Mouse (Mus musculus) ES-CJ7 (cell line): ENCODE measurements at regions not wholly inside any gene's neighbourhood (a gene's known extent, or its start where the extent isn't known, plus 50 kb on each side); places are given as distances from the start of the nearest gene placed in this dataset.

Source experiments
- DNase-seq: peaks from one replicate; pipeline ENCODE4 v3.0.0; 2011; ENCODE audit warnings: low read depth, low spot score

DNA sequence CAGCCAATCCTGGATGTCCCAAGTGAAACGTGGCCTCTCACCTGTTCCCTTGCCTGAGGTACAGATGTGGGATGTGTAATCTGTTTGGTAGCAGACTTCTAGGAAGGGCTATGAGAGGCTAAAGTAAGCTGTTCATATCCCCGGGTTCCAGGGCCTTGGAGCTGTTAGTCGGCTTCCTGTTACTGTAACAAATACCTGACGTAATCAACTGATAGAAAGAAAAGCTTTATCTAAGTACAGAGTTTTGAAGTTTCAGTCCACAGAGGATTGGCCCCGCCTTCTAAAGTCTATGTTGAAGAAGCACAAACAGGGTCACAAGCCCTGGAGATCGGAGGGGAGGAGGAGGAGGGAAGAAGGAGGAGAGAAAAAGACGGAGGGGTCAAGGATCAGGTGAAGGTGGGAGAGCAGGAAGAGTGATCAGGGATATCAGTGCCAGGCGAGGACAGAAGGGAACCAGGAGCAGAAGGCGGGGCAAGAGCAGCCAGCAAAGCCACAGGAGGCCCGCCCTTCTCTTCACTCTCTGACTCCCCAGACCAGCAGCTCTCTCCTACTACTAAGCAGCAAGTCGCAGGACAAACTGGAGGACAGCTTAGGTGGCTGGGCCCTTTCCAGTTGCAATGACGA is 276.5 kb upstream of the Cdyl start:
- DNase-seq = no peak

DNA sequence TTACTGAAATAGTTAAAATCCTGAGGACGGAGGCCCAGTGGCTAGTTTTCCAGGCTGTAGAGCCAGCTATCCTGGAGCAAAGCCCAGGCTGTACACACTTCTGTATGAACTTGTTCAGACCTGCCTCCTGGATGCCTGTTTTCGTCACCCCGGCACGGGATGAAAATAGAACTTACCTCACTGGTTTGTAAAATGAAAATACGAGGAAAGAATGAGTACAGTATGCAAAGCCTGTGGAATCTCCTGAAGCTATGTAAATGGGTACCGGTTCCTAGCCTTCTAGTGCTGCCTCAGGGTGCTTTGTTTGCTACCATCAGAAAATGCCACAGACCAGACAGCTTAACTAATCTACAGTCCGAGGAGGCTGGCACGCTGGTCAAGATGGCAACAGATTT is 276.0 kb upstream of the Cdyl start:
- DNase-seq = no peak

DNA sequence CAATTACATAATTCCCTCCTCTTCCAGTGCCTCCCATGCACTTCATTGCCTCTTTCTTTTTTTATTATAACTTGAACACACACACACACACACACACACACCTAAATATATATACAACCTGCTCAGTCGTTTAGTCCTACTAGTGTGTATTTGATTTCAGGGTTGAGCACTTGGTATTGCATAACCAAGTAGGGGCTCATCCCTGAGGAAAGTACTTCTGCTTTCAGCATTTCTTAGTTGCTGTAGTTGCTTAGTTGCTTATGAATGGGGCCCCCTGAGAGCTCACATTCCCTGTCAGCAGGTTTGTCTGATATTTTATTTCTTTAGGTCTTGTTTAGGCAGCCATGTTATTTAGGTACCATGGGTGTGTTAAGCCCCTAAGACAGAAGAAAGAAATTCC is 271.3 kb upstream of the Cdyl start:
- no peak for DNase-seq

DNA sequence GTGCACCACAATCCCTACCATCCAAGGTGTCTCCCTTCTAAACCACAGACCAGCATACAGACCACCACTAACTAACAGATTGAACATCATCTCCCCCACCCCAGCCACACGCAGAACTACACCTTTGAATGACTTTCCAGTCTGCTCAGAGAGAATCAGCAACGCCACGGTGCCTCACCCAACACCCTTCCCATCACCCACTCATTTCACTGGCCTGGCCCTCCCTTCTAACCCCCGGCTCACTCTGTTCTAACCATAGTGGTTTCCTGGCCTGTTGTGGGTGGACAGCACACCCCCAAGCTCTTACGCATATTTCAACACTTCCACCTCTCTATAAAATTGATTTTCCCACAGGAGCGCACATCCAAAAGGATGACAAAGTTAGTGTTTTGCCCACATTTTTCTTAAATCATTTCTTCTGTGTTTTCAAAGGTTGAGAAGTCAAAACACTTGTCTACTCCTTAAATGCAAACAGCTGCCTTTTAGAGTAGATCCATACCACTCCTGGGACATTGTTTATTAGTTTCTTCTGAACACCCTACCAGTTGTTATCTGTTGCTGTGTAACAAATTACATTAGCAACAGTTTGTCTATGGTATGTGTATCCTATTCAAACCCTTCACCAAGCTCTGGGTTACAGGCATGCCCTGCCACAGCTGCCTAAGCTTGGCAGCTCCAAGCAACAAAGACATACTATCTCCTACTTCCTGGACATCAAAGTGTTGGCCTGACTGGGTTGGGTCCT is 269.7 kb upstream of the Cdyl start:
- no peak for DNase-seq

DNA sequence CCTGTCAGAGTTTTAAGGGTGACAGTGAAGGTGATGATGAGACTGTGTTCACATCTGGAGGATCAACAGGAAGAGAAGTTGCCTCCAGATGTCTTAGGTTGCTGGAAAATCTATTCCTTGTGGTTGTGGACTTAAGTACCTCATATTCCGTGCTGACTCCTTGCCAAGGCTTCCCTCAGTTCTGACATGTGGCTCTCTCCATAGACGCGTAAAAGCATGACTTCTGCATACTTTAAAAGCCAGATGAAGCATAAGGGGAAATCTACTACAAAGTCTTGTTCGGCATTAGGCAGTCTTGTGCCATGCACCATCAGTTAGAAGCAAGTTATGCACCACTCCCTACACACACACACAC is 269.1 kb upstream of the Cdyl start:
- DNase-seq = no peak

DNA sequence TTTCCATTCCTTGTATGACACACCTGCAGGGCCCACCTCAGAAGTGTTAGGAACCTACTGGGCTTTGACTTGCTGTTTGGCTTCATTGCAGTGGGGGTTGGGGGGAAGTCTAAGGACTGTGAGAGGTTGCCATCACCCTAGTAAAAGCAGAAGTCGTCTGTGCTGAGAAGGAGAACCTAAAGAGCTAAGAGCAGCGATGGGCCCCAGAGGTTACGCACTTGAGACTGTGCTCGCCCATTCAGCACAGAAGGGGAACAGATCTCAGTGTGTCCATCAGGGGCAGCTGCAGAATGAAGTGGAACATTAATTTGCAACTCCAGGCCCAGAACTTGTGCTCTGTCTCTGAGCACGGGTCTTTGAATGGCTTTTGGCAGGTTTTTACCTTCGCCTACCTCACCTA is 267.5 kb upstream of the Cdyl start:
- no peak for DNase-seq

DNA sequence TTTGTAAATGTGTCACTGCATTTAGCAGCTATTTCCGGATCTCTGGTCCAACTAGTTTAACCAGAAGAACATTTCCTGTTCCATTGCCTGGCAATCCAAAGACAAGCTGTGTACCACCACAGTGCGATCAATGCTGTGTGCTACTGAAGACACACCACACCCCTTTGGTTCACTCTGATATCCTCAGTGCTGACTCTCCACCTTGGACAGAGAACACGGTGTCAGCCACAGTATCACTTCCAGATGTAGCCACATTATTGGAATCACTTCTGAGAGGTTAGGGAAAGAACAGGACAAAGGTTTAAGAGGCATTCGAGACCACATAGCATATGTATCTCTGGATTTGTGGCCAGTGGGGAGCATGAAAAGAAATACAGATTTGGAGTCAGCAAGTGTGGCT is 264.4 kb upstream of the Cdyl start:
- DNase-seq = peak; percentile 5

DNA sequence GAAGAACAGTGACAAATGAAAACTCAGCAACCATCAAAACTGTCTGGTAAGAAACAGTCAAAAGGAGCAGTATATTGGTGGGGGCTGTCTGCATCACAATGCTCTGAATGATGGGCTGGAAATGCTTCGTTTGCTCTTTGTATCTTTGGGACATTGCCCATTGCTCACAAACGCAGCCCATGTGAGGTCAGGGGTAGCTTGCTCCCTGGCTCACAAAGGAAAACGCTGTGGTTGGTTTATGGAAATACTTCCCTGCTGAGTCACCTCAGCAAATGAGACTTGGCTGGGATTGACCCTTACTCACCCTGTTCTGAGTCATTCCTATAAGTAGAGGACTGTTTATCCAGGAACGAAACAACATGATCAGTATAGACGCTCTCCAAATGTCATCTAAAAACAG is 264.0 kb upstream of the Cdyl start:
- DNase-seq = peak; percentile 27

DNA sequence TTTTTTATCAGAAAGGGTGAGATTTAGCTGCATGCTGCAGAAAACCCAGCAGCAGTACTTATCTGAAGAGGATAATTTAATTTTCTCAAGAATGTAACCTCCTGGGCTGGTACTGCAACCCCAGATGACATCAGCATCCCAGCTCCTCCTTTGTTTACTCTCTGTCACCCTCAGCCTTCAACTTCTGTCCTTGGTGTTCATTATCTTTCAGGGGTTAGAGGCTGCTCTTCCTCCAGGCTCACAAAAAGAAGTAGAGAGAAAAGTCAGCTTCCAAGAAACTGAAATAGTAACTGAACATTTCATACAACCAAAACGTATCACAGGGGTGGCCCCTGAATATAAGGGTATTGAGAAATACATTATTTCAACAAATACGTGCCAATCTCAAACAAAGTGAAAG is 262.5 kb upstream of the Cdyl start:
- DNase-seq = no peak

DNA sequence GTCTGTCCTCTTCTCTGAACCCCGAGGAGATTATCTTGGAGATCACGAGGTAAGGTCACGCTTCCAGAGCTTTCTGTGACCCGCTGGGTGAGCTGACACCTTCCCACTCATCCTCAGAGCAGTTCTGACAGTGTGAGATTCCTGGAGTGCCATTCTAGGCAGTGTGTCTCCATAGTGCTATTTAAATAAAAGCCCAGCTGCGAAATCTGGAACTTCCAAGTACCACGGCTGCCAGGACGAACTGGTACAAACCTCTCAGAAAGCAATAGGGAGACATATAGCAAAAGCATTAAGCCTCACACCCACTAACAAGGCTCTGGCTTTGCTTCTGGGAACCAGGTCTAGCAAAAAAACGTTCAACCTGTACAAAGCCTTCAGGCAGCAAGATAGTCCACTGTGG is 261.4 kb upstream of the Cdyl start:
- no peak for DNase-seq

DNA sequence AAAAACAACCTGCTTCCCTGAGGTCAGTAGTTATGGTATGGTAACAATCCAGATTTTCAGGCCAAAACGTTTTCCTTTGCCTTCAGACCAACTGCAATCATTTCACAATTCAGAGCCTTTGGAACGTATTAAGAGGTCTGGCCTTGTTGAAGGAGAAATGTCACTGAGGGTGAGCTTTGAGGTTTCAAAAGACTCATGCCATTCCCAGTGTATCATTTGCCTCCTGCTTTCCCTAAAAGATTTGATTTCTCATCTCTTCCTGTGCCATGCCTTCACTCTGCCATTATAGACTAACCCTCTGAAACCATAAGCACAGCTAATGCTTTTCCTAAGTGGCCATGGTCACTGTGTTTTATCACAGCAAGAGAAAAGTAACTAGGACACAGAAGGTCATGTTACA is 256.8 kb upstream of the Cdyl start:
- no peak for DNase-seq

DNA sequence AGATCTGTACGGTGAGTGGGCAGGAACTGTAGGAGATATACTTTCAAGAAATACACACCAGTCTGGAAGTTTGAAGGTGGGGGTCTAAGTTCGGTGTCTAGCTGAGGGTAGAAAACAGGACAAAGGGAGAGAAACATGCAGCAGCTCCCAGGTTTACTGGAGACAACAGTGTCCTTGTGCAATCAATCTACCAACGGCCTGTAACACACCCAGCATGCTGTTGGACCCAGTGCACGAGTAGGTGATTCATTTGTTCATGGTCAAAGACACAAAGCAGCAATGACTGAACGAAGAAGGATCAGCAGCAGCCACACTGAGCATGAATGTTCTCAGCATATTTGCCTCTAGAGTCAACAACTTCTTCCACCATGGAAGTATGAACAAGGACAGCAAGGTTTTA is 255.2 kb upstream of the Cdyl start:
- DNase-seq = no peak

DNA sequence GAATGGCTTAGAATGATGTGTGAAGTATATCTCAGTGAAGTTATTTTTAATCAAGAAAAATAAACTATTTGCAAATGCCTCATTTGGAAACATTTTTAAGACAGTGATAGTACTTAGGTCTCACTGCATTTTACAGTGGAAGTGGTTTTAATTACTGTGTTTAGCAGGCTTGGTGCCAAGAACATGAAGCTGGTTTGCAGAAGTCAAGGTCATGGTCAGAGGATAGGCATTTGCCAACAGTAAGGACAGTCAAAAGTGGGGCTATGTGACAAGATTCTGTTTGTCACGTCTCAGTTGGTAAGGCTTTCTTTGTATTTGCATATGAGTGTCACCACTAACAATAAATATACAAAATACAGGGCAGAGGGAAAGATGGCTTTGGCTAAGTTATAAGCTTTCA is 254.2 kb upstream of the Cdyl start:
- no peak for DNase-seq

DNA sequence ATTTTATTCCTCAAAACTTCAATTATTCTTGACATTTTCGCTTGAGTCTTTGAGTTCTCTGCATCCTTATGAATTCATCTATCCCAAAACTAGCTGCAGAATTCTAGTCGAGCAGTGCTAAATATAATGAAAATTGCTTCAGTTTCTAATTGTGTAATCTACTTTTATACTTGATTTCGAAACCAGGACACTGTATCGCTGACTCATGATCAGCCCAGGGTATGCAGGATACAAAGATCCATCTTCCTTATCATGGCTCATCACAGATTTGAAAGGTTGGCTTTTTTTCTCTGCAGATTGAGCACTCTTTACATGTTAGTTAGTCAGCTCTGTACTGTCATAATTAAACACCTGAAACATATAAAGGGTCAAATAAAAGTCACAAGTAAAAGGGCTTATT is 242.1 kb upstream of the Cdyl start:
- no peak for DNase-seq

DNA sequence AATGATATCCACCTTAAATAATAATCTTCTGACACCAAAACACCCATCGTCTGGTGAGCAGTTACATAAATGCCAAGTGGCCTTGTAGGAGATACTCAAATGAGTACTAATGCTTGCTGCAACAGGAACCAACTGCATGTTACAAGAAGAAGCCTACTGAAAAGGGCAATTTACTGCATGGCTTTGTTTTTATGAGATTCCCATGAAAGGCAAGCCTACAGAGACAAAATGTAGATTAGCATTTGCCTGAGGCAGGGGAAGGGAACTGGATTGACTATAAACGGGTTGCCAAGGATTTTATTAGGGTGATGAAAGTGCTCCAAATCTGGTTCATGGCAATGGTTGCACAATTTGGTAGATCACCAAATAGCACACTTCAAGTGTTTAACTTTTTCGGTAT is 239.6 kb upstream of the Cdyl start:
- DNase-seq = no peak

DNA sequence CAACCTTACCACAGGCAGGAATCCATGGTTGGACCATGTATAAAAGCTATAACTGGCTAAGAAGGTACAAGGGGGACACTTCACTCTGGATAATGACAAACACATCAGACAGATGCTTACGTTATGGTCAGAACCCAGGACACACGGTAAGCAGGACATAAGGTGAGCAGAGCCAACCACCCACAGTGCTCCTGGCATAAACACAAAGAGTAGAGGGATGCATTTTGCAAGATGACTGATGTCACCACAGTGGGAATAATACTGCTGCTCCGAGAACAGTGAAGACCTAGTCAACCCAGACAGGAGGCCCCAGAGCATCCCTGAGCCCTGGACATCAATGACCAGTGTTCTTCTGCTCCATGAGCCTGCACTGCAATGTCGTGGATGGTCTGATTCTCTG is 233.6 kb upstream of the Cdyl start:
- no peak for DNase-seq

DNA sequence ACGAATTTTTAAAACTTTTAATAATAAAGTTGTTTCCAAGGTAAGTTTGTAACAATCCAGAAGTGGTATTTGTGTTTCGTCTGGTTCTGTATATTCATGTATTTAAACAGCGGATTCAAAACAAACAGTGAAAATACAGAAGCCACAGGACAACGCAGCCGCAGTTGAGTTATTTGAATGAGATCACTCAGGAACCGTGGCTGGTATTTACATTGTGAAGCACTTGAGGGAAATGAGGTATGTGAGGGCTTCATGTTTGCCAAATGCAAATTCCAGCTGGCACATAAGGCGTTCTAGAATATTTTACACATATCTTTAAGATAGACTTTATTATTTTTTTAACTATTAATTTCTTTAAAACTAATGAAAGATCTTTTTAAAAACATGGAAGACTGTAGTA is 224.5 kb upstream of the Cdyl start:
- DNase-seq = no peak

DNA sequence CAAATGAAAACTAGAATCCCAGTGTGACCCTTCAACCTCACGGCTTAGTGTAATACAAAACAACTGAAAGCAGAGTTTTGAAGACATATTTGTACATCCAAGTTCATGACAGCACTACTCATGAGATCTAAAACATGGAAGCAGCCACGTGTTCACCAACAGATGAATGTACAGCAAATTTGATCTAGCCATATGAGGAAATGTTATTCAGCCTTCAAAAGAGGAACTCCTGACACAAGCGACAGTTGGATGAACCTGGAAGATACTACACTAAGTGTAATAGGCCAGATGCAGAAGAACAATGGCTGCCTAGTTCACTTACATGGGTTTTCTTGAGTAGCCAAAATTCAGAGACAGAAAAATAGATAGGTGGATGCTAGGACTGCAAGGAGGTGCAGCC is 212.0 kb upstream of the Cdyl start:
- no peak for DNase-seq

DNA sequence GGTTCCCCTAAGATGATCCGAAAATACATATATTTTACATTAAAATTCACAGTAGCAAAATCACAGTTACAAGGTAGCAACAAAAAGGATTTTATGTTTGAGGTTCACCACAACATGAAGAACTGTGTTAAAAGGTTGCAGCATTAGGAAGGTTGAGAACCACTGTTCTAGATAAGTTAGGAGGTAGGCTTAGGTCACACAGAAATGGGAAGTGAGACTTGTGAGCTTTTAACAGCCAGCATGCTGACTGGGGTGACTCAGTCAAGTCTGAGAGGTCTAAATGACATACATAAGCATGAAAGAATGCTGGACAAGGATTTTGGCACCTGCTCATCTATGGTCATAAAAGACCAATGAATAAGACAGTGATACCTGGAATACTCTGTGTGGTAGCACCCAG is 207.2 kb upstream of the Cdyl start:
- no peak for DNase-seq

DNA sequence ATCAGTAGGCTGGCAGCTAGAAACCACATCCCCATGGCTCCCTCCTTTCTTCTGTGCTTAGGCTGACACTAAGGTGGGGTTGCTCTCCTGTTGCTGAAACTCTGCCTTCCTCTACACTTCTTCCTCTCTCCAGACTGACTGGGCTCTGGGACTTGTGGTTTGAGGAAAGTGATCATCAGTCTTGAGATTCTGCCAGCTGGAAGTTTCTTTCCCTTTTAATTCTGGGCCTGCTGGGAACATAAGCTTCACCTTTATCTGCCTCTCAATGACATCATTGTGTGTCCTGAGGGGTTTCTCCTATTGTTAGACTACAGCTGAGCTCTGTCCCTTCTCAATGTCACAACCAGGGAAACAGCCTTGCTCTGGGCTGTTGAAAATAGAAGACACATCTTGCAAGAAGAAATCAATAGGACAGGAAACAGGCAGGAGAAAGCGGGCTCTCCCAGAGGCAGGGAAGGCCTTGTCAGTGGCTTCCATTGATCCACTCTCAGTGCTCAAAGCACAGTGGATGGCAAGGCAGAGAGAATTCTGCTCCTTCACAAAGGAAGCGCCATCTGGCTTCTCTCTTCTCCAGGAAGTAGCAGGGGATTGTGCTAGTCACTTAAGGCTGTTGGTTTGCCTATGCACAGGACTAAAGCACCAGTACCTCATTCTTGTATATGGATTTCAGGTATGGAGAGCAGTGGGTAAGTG is 206.3 kb upstream of the Cdyl start:
- no peak for DNase-seq

DNA sequence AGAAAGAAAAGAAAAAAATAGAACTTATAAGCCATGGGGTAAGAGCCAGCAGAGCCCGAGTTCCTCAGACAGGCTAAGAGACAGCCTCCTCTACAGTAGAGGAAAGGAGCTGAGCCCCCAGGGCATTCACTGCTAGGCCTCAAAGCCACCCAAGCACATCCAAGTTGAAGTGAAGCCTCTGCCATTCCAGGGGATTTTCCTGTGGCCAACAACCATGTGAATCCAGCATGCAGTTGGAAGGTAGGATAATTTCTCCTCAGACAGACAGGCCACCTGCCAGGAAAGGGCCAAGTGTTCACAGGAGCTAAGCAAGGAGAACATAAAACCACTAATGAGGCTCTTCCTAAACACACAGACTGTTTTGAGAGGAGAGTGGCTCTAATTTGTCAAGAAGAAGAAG is 199.6 kb upstream of the Cdyl start:
- DNase-seq = no peak

DNA sequence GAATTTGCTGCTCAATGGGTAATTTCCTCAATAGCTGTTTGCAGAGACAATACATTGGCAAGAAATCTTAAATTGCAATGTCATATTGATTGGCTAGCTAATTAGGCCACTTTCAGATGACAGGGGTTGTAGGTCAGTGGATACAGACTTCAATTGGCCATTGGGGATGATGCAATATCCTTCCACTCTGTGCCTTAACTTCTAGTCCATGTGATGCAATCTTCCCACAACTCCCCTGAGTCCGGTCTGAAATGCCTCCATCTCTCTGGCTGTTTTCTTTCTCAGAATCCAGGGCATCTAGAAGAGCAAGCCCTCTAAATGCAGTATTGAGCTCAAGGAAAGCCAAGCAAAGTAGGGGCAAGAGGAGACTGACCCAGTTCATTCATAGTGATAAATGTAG is 196.4 kb upstream of the Cdyl start:
- no peak for DNase-seq

DNA sequence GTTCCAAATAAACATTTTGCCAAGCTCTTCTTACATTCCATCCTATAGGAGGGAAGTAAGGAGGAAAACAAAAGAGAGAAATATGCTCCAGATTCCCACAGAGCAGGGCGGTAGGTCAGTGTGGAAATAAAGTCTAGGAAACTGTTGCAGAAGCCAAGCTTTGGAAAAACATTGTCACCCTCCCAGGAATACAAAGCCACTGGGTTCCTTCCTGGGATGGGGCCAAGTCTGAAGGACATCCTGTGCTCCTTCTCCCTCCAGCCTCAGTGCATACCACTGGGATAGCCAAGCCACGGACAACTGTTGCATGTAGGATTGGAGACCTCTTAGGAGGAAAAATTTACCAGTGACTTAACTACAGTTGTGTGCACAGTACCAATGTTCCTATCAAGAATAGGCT is 195.8 kb upstream of the Cdyl start:
- no peak for DNase-seq
